Mouse (Mus musculus) kidney, adult 2 months (tissue): ENCODE data around the gene Riiad1.

ENCODE experiments used
- CTCF ChIP-seq: fragments of 200-500 bp; conservative IDR thresholded peaks from 2 replicates; pipeline ENCODE4 v1.5.1; 2011; ENCODE audit warnings: low read depth, mild to moderate bottlenecking, control low read depth, low read length, moderate library complexity, mixed read lengths; ENCODE audit not compliant: insufficient read depth, insufficient read length
- POLR2A ChIP-seq: fragments of 200-500 bp; IDR thresholded peaks from one replicate; pipeline ENCODE4 v1.6.1; 2011; ENCODE audit warnings: low read depth, low read length, control low read depth

DNA sequence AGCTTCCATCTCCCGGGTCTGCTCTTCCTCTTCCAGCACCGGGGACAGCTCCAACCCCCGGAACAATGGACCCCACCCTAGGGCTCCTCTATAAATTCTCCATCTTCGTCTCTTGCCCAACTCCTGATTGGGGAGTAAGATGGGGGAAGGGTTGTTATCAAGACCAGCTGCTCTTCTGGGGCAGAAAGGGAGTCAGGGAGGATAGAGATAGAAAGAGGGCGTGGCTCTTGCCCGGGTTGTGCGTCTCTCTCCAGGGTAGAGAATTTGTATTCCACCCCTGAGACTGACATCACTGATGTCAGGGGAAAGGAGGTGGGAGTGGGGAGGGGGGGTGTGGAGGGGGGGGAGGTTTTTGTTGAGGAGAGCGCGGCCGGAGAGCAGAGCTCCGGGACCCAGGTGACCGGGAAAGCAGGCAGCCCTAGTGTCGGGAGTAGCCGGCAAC lies 2.1 kb downstream of the Riiad1 start, which contains the start of gene Celf3:
- TF ChIP-seq CTCF (no peak), POLR2A (no peak)
